Mouse (Mus musculus) heart, adult 11 months (tissue): ENCODE results near the gene Ppt1.

Experiments used
- DNase-seq: peaks from one replicate; pipeline ENCODE4 v3.0.0; 2022

Ppt1 gene

DNA sequence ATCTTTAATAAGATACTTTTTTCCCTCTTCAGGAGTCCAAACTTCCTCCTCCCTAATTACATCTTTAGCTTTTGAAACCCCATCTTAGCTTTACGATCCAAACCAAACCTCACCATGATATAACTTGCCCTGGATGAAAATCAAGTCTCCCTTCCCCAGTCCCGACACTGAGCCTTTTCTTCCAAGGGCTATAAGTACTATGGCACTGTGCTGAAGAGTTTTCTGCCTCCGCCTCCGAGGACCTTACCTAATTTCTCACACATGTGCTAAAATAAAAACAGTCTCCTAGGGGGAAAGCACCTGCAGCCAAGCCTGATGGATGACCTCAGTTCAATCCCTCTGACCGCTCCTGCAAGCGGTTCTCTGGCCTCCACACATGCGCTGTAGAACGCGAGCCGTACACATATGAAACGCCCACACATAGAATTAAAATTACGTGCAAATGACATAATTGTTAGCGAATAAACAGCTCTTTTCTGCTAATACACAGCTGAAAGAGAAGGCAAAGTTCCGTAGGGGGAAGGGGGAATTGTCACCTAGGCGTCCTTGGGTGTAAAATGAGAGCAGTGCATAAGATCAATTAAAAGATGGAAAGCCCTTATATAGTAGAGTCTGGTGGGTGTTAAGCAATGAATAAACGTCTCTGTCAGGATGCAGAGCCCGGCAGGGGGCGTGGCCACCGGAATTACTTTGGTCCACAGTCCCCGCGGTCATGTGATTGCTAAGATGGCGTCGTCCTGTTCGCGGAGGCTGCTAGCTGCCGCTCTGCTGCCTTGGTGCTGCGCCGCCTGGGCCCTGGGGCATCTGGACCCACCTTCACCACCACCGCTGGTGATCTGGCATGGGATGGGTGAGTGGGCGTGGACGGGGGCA, at the start of gene Ppt1:
Gene Ppt1, plus strand, starts transcription at position 713 of the 873 bp plus-strand sequence.
- peak; percentile 98 for DNase-seq

- peak; percentile 57 for DNase-seq
Observed at GRCm38 (mm10) chr4:122789335-122790089, 46.5 kb upstream of the Ppt1 start.

DNA sequence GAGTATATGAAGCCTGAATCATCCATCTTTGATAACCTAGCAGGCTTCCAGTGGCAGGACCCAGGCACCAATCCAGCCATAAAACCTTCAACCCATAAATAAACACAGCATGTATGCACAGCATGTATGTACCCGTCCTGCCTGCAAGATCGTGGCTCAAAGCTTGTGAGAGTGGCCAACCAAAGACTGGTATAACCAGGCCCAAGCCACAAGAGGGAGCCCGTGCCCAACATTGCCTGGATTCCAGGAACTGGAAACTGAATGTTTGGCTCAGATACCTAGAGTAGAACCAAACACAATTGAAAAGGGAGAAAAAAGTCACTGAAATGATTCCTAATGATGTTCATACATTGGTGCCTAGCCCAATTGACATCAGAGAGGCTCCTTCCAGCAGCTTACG, 27.9 kb upstream of the Ppt1 start:
- peak; percentile 92 for DNase-seq

GRCm38 (mm10) chr4:122811180-122811579, 24.9 kb upstream of the Ppt1 start:
- DNase-seq = peak; percentile 17

DNA sequence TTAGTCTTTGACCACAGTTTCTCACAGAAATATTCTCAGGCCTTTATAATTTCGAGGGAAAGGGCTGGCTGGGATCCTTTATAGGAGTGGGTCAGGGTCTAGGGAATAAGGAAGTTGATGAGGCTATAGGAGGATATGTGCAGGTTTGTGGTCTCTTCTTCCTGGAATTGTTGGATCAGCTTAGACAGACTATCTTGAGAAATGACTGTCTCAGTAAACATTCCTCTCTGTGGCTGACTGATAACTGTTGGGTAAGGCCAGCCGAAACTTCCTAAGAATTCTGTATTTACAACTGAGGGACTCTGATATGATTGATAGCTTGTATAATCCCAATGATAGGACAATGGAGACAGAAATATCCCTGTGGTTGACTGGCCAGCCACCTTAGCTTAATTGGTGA, 24.2 kb upstream of the Ppt1 start:
- DNase-seq = peak; percentile 25

- DNase-seq = no peak
Observed at GRCm38 (mm10) chr4:122816202-122816601, 19.8 kb upstream of the Ppt1 start.

- DNase-seq = peak; percentile 14
Observed at GRCm38 (mm10) chr4:122820941-122821340, 15.1 kb upstream of the Ppt1 start.

DNA sequence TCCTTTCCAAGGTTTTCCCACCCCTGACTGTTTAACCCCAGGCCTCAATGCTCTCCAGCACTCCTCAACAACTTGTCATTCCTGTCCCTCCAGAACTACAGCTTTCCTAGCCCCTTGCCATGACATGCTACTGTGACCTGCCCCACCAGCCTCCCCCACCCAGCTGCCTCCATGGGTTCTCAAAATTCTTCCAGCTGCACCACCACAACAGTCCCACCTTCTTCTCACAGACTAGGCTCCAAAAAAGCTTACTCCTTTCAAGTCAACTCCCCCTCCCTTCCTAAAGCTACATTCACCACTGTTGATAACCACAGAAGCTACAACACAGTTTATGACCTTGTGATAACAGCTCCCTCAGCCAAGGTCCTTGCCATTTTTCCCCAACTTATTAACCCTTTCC, 8.4 kb upstream of the Ppt1 start:
- DNase-seq = peak; percentile 64

DNA sequence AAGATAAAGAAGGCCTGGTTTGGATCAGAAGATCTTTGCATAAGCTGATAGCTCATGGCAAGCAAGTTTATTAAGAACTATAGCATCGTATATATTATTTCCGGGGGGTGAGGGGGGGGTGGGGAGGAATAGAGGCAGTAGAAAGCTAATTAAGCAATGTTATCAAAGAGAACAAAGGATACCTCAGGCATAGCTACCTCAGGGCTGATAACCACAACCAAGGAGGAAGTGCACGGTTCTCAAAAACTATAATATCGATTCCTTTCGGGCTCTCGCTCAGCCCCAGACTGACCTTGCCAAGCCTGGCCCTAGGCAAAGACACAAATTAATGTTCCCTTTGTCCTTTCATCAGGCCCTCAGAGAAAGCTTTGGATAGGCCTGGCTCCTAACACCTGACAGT, 6.7 kb upstream of the Ppt1 start:
- no peak for DNase-seq

GRCm38 (mm10) chr4:122831888-122832287, 4.2 kb upstream of the Ppt1 start:
- peak; percentile 73 for DNase-seq

GRCm38 (mm10) chr4:122836403-122836775, 347 bp downstream of the Ppt1 start:
- DNase-seq = no peak

- DNase-seq = peak; percentile 78
Observed at GRCm38 (mm10) chr4:122837180-122837730, 1.2 kb downstream of the Ppt1 start.

DNA sequence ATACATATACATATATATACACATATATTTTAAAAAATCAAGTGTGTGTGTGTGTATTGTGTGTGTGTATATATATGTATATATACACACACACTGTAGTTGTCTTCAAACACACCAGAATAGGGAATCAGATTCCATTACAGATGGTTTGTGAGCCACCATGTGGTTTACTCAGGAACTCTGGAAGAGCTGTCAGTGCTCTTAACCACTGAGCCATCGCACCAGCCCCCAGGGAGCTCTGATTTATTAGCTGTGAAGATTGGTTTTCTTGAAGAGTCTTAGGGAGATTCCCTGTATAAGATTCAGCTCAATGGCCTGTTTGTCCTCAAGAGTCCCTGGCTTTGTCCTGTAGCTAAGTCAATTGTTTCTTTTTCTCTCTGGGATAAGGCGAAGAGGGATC, 2.0 kb downstream of the Ppt1 start:
- no peak for DNase-seq

- DNase-seq = peak; percentile 81
Observed at GRCm38 (mm10) chr4:122838416-122838815, 2.4 kb downstream of the Ppt1 start.

GRCm38 (mm10) chr4:122848150-122848621, 12.1 kb downstream of the Ppt1 start:
- peak; percentile 96 for DNase-seq

- DNase-seq = peak; percentile 76
Observed at GRCm38 (mm10) chr4:122851535-122851934, 15.5 kb downstream of the Ppt1 start.

- DNase-seq = peak; percentile 93
Observed at GRCm38 (mm10) chr4:122853691-122854090, 17.6 kb downstream of the Ppt1 start.

- DNase-seq = peak; percentile 79
Observed at GRCm38 (mm10) chr4:122854770-122855169, 18.7 kb downstream of the Ppt1 start.

GRCm38 (mm10) chr4:122857909-122858308, 21.9 kb downstream of the Ppt1 start:
- peak; percentile 75 for DNase-seq

DNA sequence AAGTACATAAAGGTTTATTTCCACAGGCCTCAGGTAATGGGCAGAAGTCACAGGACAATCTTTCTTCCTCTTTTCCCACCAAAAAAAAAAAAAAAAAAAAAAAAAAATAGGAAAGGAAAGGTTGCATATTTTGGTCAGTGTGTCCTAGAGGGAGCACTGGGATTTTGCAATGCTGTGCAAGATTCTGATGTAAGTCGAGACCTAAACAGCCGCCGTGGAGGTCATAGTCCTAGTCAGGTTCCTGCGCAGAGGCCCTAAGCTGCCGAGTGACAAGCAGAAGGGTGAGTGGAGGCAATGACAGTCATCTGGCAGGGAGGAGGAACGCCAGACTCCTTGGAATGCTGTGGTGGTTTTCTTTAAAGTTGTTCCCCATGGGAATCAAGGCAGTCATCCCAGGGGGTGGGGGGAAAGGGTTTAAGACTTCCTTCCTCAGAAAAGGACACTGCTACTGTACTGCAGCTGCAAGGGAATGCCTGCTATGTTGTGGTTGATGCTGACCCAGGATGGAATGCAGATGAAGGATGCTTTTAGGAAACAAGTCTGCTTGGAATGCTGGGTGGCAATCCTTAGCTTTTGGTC, 23.1 kb downstream of the Ppt1 start:
- peak; percentile 90 for DNase-seq

DNA sequence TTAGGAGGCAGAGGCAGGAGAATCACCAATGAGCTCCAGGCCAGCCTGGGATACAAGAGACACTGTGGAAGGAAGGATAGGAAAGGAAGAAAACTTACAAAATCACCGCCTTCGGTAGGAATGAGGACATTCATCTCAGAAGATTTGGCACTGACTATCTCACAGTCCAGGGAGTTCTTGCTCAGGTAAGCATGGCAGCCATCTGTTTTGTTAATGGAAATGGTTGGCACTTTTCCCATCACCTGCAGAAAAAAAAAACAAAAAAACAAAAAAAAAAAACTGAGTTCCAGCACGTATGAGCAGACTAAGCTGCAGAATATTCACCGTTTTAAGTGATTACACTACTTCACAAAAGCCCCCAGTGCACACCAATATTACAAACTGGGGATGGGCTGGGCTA, 25.8 kb downstream of the Ppt1 start:
- no peak for DNase-seq

DNA sequence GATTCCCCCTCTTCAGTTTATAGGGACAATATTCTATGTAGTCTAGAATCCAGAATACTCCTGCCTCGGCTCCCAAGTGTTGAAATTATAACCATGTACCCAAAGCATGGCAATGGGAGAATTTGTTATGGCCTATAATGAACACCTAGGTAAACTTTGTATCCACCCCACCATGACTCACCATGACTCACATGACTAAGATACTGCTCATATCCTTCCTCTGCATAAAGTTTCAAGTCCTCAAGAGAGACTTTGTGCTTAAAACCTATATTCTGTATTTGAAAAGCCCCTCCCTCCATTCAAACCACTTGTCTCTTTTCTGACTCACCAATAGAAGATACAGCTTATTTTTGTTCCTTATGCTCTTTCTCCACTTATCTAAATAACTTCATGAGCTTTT, 32.0 kb downstream of the Ppt1 start:
- no peak for DNase-seq

- no peak for DNase-seq
Observed at GRCm38 (mm10) chr4:122870027-122870426, 34.0 kb downstream of the Ppt1 start.
